Mouse (Mus musculus): ENCODE measurements around the gene Cradd. TPM values are rescaled to one million over a fixed set of nuclear protein-coding genes. Genes with fewer than 3 reads are reported as not detected.

Gene Cradd
- polyA plus RNA-seq, 1 experiment from 2014 or later = 11.7 TPM

DNA sequence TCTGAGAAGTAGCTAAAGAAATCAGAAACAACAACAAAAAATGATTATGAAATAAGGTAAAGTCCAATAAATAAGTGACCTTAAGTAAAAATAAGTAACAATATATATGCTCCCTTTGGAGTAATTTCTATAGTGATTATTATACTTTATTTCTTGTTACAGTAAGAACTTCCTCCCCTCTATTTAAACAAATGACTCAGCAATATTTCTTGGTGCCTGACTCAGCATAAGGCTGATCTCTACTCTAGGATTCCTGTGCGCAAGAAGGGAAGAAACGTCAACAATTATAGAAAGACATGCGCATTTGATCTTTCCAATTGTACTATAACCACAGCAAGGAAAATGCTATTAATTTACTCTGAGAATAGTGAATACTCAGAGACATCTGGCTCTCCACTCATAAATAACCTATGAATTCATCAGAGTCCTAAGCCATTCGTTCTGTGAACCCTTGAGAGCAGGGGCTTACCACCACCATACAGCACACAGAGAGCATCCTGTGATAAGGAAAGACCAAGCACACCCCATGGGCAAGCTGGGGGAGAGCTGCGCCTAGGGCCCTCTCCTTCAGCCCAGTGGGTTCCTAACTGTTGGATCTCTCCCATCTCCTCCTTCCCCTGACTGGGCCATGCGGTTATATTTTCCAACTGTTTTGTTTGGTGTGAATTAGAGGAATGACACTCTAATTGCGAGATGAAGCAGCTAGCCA, 113.1 kb downstream of the Cradd start:
- no peak overlapping the region for H3K4me3 ChIP-seq (ENCODE audit: low read depth, low read length)
- DNase-seq (ENCODE audit: low spot score) (no peak), ATAC-seq (no peak)
- H3K36me3 ChIP-seq (ENCODE audit: control insufficient read depth, insufficient read depth, low read length) = no peaks in the 10 kb centered on the region
- H3K4me1 ChIP-seq (ENCODE audit: control insufficient read depth, insufficient read depth, low read length) = 0 out of 2 replicates have a peak, but pooled peaks cover 3% of the 10 kb centered on the region
- WGBS = 79% methylated on average over 7 of the region's 7 CpGs
- H3K27ac ChIP-seq (ENCODE audit: low read depth, low read length) = no peak overlapping the region
- H3K9me3 ChIP-seq (replicated peaks; ENCODE audit: control insufficient read depth, low read length) = no peaks in the 10 kb centered on the region
- no peak overlapping the region for H3K4me2 ChIP-seq (ENCODE audit: low read length)
- H3K9ac ChIP-seq (ENCODE audit: low read length) = no peak overlapping the region
- H3K27me3 ChIP-seq (replicated peaks; ENCODE audit: control insufficient read depth, insufficient read depth, low read length) = no peaks in the 10 kb centered on the region

DNA sequence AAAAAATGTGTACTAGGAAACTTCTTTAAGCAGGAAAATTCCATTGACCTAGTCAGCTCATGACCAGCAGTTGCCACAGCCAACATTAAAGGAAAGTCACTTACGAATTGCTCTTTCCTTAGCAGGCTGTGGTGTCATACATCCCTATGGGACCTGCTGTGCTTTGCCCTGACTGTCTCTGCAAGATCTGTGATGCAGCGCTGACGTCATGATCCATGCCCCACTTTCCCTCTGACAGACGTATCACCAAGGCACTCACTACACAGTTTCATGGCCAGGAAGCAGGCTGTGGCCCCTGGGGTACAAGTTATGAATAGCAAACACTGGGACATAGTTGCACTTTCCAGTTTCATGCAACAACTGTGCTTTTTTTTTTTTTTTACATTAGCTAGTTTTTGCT, 113.8 kb downstream of the Cradd start:
- no peak overlapping the region for H3K4me2 ChIP-seq (ENCODE audit: low read length)
- WGBS = 83% methylated on average over 4 of the region's 4 CpGs
- H3K4me1 ChIP-seq (ENCODE audit: control insufficient read depth, insufficient read depth, low read length) = 0 out of 2 replicates have a peak, but pooled peaks cover 3% of the 10 kb centered on the region
- H3K27ac ChIP-seq (ENCODE audit: low read depth, low read length) = no peak overlapping the region
- no peaks in the 10 kb centered on the region for H3K27me3 ChIP-seq (replicated peaks; ENCODE audit: control insufficient read depth, insufficient read depth, low read length)
- H3K9me3 ChIP-seq (replicated peaks; ENCODE audit: control insufficient read depth, low read length) = no peaks in the 10 kb centered on the region
- H3K36me3 ChIP-seq (ENCODE audit: control insufficient read depth, insufficient read depth, low read length) = no peaks in the 10 kb centered on the region
- DNase-seq (ENCODE audit: low spot score) (no peak), ATAC-seq (no peak)
- H3K9ac ChIP-seq (ENCODE audit: low read length) = no peak overlapping the region
- no peak overlapping the region for H3K4me3 ChIP-seq (ENCODE audit: low read depth, low read length)

DNA sequence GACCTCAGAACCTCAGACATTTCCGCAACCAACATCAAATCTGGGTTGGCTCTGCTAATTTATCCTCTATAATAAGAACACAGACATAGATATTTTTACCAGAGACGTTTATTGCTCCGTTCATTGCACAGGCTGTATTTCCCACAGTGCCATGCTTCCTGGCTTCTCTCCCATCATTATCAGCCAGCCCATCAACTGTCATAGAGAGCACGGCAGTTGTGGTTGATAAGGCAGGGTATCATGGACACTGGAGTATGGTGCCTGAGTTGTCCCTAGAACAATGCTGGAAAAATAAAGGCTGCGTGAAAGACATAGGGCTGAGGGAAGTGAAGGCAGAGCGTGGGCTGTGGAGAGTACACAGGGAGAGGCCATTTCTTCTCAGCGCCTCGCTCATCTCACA, 116.5 kb downstream of the Cradd start:
- Histone ChIP-seq H3K36me3 (ENCODE audit: control insufficient read depth, insufficient read depth, low read length) (no peaks in the 10 kb centered on the region), H3K4me3 (ENCODE audit: low read depth, low read length) (no peak overlapping the region), H3K9ac (ENCODE audit: low read length) (no peak overlapping the region), H3K27me3 (replicated peaks; ENCODE audit: control insufficient read depth, insufficient read depth, low read length) (no peaks in the 10 kb centered on the region), H3K4me2 (ENCODE audit: low read length) (no peak overlapping the region), H3K9me3 (replicated peaks; ENCODE audit: control insufficient read depth, low read length) (no peaks in the 10 kb centered on the region), H3K4me1 (ENCODE audit: control insufficient read depth, insufficient read depth, low read length) (0 out of 2 replicates have a peak, but pooled peaks cover 3% of the 10 kb centered on the region), H3K27ac (ENCODE audit: low read depth, low read length) (no peak overlapping the region)
- ATAC-seq = no peak
- no peak for DNase-seq (ENCODE audit: low spot score)
- WGBS = 90% methylated on average over 8 of the region's 8 CpGs

DNA sequence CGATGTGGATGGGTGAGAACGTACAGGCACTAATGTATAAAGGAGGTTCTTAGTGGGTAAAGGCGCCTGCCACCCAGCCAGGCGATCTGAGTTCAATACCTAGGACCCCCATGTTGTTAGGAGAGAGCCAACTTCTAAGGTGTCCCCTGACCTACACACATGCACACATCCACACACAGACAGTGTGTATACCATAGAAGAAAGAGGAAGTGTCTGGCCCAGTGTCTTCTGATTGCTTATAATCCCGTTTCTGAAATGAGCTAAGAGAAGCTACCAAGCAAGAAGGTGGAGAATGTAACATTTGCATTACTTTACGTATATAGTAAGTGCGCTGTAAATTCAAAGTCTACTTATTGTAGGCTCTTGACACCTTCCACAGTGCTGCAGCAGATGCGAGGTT, 122.4 kb downstream of the Cradd start:
- Histone ChIP-seq H3K9me3 (replicated peaks; ENCODE audit: control insufficient read depth, low read length) (no peaks in the 10 kb centered on the region), H3K9ac (ENCODE audit: low read length) (no peak overlapping the region), H3K27me3 (replicated peaks; ENCODE audit: control insufficient read depth, insufficient read depth, low read length) (no peaks in the 10 kb centered on the region), H3K36me3 (ENCODE audit: control insufficient read depth, insufficient read depth, low read length) (no peaks in the 10 kb centered on the region), H3K4me3 (ENCODE audit: low read depth, low read length) (no peak overlapping the region), H3K27ac (ENCODE audit: low read depth, low read length) (no peak overlapping the region), H3K4me2 (ENCODE audit: low read length) (no peak overlapping the region), H3K4me1 (ENCODE audit: control insufficient read depth, insufficient read depth, low read length) (peaks cover 11% of the 10 kb centered on the region)
- no peak for ATAC-seq
- WGBS = 88% methylated on average over 8 of the region's 8 CpGs
- DNase-seq (ENCODE audit: low spot score) = no peak

DNA sequence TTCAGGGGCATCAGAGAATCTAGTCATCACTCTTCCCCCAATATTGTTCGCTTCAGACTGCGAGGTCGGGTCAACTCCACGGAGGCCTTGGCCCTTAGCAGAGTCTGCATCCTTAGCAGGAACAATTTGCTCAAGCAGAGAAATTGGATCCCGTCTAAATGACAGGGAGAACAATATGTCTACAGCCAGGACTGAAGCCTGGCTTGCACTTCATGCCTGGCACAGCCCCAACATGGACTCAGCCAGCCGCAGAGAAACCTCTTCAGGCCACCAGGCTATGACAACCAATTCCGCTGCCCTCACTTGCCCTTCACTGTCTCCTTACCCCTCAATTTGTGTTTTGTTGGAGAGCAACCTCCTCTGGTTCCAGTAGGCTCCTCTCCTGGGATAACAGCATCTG, 123.6 kb downstream of the Cradd start:
- DNase-seq (ENCODE audit: low spot score) = peak; percentile 71

DNA sequence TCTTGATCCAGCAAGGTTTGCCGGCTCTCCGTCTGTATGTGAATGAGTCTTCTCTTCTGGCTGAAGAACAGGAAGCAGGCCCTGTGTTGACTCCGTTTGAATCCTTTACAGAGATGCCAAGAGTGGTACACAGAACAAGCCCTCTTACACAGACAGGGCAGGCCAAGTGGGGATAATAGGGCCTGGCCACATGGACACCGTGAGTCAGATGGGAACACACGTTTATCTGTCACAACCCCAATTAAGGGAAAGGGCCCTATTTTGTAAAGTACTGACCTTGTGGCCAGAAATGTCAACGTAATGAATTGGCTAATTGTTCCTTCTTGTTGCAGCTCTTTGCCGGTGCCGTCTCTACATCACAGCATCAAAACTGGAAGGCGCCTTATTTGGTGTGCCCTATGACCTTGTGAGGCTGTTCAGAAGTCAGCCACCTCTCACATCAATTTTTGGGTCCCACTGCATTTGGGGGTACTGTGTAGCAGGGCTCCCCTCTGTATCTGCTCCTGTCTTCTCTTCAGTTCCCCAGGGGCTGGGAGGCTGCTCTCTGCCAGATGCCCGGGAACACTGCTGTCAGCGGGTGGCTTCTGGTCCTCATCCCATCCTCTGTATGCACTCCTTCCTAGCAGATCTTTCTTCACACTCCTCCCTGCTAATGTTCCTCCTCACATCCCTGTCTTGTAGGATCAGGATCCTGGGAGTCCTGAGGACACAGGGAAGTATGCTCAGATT, 124.2 kb downstream of the Cradd start:
- no peaks in the 10 kb centered on the region for H3K27me3 ChIP-seq (replicated peaks; ENCODE audit: control insufficient read depth, insufficient read depth, low read length)
- no peak overlapping the region for H3K9ac ChIP-seq (ENCODE audit: low read length)
- H3K36me3 ChIP-seq (ENCODE audit: control insufficient read depth, insufficient read depth, low read length) = no peaks in the 10 kb centered on the region
- no peak overlapping the region for H3K27ac ChIP-seq (ENCODE audit: low read depth, low read length)
- DNase-seq (ENCODE audit: low spot score) (no peak), ATAC-seq (no peak)
- H3K4me1 ChIP-seq (ENCODE audit: control insufficient read depth, insufficient read depth, low read length) = peaks cover 11% of the 10 kb centered on the region
- H3K4me3 ChIP-seq (ENCODE audit: low read depth, low read length) = no peak overlapping the region
- no peak overlapping the region for H3K4me2 ChIP-seq (ENCODE audit: low read length)
- 63% methylated on average over 11 of the region's 11 CpGs for WGBS
- H3K9me3 ChIP-seq (replicated peaks; ENCODE audit: control insufficient read depth, low read length) = no peaks in the 10 kb centered on the region

More for the DNA sequence above, 123.6 kb downstream of the Cradd start:
- 29% methylated on average over 7 of the region's 7 CpGs for WGBS
- H3K9me3 ChIP-seq (replicated peaks; ENCODE audit: control insufficient read depth, low read length) = no peaks in the 10 kb centered on the region
- H3K4me1 ChIP-seq (ENCODE audit: control insufficient read depth, insufficient read depth, low read length) = peaks cover 11% of the 10 kb centered on the region
- no peak overlapping the region for H3K4me3 ChIP-seq (ENCODE audit: low read depth, low read length)
- H3K4me2 ChIP-seq (ENCODE audit: low read length) = no peak overlapping the region
- H3K27me3 ChIP-seq (replicated peaks; ENCODE audit: control insufficient read depth, insufficient read depth, low read length) = no peaks in the 10 kb centered on the region
- H3K27ac ChIP-seq (ENCODE audit: low read depth, low read length) = no peak overlapping the region
- H3K9ac ChIP-seq (ENCODE audit: low read length) = no peak overlapping the region
- ATAC-seq = 0 out of 2 replicates have a peak, but pooled peaks have one; percentile 23
- no peaks in the 10 kb centered on the region for H3K36me3 ChIP-seq (ENCODE audit: control insufficient read depth, insufficient read depth, low read length)

DNA sequence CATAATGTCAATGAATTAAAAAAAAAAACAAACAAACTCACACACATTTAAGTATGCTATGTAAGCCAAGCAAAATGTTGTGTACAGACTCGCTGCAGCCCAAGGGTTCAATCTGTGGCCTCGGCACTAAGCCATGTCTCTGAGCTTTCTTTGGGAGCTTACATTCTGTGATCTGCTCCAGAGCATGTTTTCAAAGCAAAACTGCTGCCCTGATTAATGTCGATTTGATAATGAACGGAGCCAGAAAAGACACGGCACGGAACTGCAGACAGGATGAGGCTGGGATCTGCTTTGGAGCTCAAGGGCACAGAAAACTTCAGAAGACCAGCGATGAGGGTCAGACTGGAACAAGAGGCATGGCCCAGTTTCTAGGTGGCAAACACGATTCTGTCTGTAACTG, 126.6 kb downstream of the Cradd start:
- no peaks in the 10 kb centered on the region for H3K9me3 ChIP-seq (replicated peaks; ENCODE audit: control insufficient read depth, low read length)
- no peaks in the 10 kb centered on the region for H3K27me3 ChIP-seq (replicated peaks; ENCODE audit: control insufficient read depth, insufficient read depth, low read length)
- DNase-seq (ENCODE audit: low spot score) (no peak), ATAC-seq (no peak)
- no peaks in the 10 kb centered on the region for H3K36me3 ChIP-seq (ENCODE audit: control insufficient read depth, insufficient read depth, low read length)
- 83% methylated on average over 8 of the region's 8 CpGs for WGBS
- H3K4me3 ChIP-seq (ENCODE audit: low read depth, low read length) = no peak overlapping the region
- H3K4me2 ChIP-seq (ENCODE audit: low read length) = no peak overlapping the region
- no peak overlapping the region for H3K27ac ChIP-seq (ENCODE audit: low read depth, low read length)
- no peak overlapping the region for H3K9ac ChIP-seq (ENCODE audit: low read length)
- H3K4me1 ChIP-seq (ENCODE audit: control insufficient read depth, insufficient read depth, low read length) = peaks cover 11% of the 10 kb centered on the region

DNA sequence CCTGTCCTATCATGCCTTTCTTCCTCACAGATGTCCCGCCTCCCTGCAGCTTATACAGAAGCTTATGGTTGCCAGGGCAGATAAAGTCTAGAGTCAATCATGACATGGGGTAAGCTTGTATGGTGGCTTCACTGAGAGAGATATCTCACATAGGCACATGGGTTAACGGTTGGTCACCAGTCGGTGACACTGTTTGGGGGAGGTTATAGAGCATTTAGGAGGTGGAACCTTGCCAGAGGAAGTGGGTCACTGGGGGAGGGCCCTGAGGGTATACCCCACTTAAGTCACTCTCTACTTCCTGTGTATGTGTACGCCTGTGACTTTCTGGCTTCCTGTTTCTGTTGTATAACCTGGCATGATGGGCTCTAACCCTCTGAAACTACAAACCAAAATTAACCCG, 128.2 kb downstream of the Cradd start:
- Histone ChIP-seq H3K9me3 (replicated peaks; ENCODE audit: control insufficient read depth, low read length) (no peaks in the 10 kb centered on the region), H3K4me1 (ENCODE audit: control insufficient read depth, insufficient read depth, low read length) (peaks cover 11% of the 10 kb centered on the region), H3K4me2 (ENCODE audit: low read length) (no peak overlapping the region), H3K36me3 (ENCODE audit: control insufficient read depth, insufficient read depth, low read length) (no peaks in the 10 kb centered on the region), H3K27me3 (replicated peaks; ENCODE audit: control insufficient read depth, insufficient read depth, low read length) (no peaks in the 10 kb centered on the region), H3K4me3 (ENCODE audit: low read depth, low read length) (no peak overlapping the region), H3K27ac (ENCODE audit: low read depth, low read length) (no peak overlapping the region), H3K9ac (ENCODE audit: low read length) (no peak overlapping the region)
- WGBS = 89% methylated on average over 5 of the region's 5 CpGs
- DNase-seq (ENCODE audit: low spot score) = no peak
- no peak for ATAC-seq

DNA sequence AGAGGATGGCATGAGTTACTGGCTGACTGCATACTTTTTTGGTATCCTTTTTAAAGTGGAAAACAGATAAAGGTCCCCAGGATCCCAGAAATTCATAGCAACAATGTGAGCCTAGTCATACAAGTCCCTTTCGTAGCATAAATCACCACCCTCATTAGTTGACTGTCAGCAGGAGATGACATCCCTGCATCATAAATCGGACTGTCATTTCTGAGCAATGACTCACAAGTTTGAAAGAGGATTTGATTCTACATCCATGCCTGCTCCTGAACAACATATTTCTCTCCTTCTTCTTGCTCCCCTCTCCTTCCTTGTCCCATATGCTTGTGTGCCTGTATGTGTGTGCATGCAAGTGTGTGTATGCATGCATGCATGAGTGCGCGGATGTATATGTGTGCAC, 129.2 kb downstream of the Cradd start:
- 97% methylated on average over 4 of the region's 4 CpGs for WGBS
- Histone ChIP-seq H3K4me1 (ENCODE audit: control insufficient read depth, insufficient read depth, low read length) (peaks cover 1% of the 10 kb centered on the region; the same call in 1 of the 2 replicates), H3K27me3 (replicated peaks; ENCODE audit: control insufficient read depth, insufficient read depth, low read length) (no peaks in the 10 kb centered on the region), H3K9me3 (replicated peaks; ENCODE audit: control insufficient read depth, low read length) (no peaks in the 10 kb centered on the region), H3K27ac (ENCODE audit: low read depth, low read length) (no peak overlapping the region), H3K4me3 (ENCODE audit: low read depth, low read length) (no peak overlapping the region), H3K4me2 (ENCODE audit: low read length) (no peak overlapping the region), H3K9ac (ENCODE audit: low read length) (no peak overlapping the region), H3K36me3 (ENCODE audit: control insufficient read depth, insufficient read depth, low read length) (no peaks in the 10 kb centered on the region)
- DNase-seq (ENCODE audit: low spot score) (no peak), ATAC-seq (no peak)

Measured in forebrain, embryonic 14.5 days (tissue).